Comparison of ENCODE assay signal across 31 mouse cellular contexts in genomic region chr3:29976580-29976979, GRCm38 (mm10).
A peak's percentile ranks its signal among the peaks of the same experiment; 100 is the strongest.
DNase-seq lines count a peak whose midpoint lies in the region; ATAC-seq and TF ChIP-seq lines count a peak whose summit lies in the region.
"Had no signal": no experiment of that assay in that cellular context is flagged by ENCODE, and none has a peak within 500 bp of the region (broad histone marks: within the 10 kb centered on the region; RNA-seq: fewer than 3 reads in every experiment).

No protein-coding gene starts in this region.

- TF ChIP-seq CTCF in heart, postnatal 0 days (IDR thresholded peaks at IDR 0.05; ENCODE audit: low read depth) = no peak
- no peak for TF ChIP-seq CTCF in Patski (IDR thresholded peaks at IDR 0.05)
- no peak for TF ChIP-seq CTCF in stomach, postnatal 0 days (IDR thresholded peaks at IDR 0.05; ENCODE audit: low read depth)

- no peaks in the 10 kb centered on the region for H3K36me3 ChIP-seq in heart, postnatal 0 days (replicated peaks; ENCODE audit: control insufficient read depth, insufficient read depth, low read length)
- H3K36me3 ChIP-seq in heart, embryonic 10.5 days = peaks cover 15% of the 10 kb centered on the region
- no peaks in the 10 kb centered on the region for H3K36me3 ChIP-seq in stomach, postnatal 0 days (ENCODE audit: control insufficient read depth, insufficient read depth, low read length)
- H3K36me3 ChIP-seq: embryonic facial prominence, embryonic 12.5 days; forebrain, embryonic 15.5 days; G1E; heart, embryonic 15.5 days; hindbrain, embryonic 13.5 days; liver, embryonic 15.5 days; midbrain, embryonic 13.5 days; neural tube, embryonic 15.5 days; stomach, embryonic 15.5 days had no signal

- CTCF ChIA-PET in Patski (lab: Charles Lee) = interaction anchor here (1.0 to 2.6 kb wide), 8 partner anchors 8 to 32 kb away, joined by 3 to 9 read pairs (median 4); no protein-coding TSS in a partner anchor

- WGBS in heart, postnatal 0 days = 28% methylated on average over 4 of the region's 4 CpGs
- 51% methylated on average over 4 of the region's 4 CpGs for WGBS in heart, embryonic 10.5 days
- 23% methylated on average over 4 of the region's 4 CpGs for WGBS in stomach, postnatal 0 days

- ATAC-seq in heart, postnatal 0 days (ENCODE audit: insufficient read depth, low read depth) = peak; percentile 41; the same call in 1 of the 2 replicates
- peak; percentile 98 for ATAC-seq in Patski
- peak; percentile 51; the same call in 1 of the 2 replicates for ATAC-seq in stomach, postnatal 0 days (ENCODE audit: low FRiP score, low TSS enrichment)
- ATAC-seq: forebrain, embryonic 15.5 days; intestine, embryonic 16.5 days; midbrain, embryonic 13.5 days had no signal

- no peaks in the 10 kb centered on the region for H3K9me3 ChIP-seq in heart, postnatal 0 days (replicated peaks; ENCODE audit: control insufficient read depth, low read length)
- H3K9me3 ChIP-seq in heart, embryonic 10.5 days = no peaks in the 10 kb centered on the region
- no peaks in the 10 kb centered on the region for H3K9me3 ChIP-seq in stomach, postnatal 0 days (ENCODE audit: control insufficient read depth, low read length)
- H3K9me3 ChIP-seq: embryonic facial prominence, embryonic 12.5 days; forebrain, embryonic 10.5 days; forebrain, embryonic 15.5 days; heart, embryonic 15.5 days; hindbrain, embryonic 13.5 days; limb, embryonic 12.5 days; liver, embryonic 15.5 days; midbrain, embryonic 13.5 days; neural tube, embryonic 15.5 days; stomach, embryonic 15.5 days had no signal

- H3K27me3 ChIP-seq in heart, postnatal 0 days (ENCODE audit: control insufficient read depth, insufficient read depth, low read length) = no peaks in the 10 kb centered on the region
- H3K27me3 ChIP-seq in heart, embryonic 10.5 days (ENCODE audit: insufficient read depth, poor library complexity, severe bottlenecking) = no peaks in the 10 kb centered on the region
- no peaks in the 10 kb centered on the region for H3K27me3 ChIP-seq in Patski
- no peaks in the 10 kb centered on the region for H3K27me3 ChIP-seq in stomach, postnatal 0 days (ENCODE audit: control insufficient read depth, insufficient read depth, low read length)
- H3K27me3 ChIP-seq: embryonic facial prominence, embryonic 12.5 days; forebrain, embryonic 15.5 days; heart, embryonic 15.5 days; hindbrain, embryonic 13.5 days; limb, embryonic 12.5 days; liver, embryonic 15.5 days; midbrain, embryonic 13.5 days; neural tube, embryonic 15.5 days; stomach, embryonic 15.5 days had no signal

- no peak overlapping the region for H3K9ac ChIP-seq in heart, postnatal 0 days (replicated peaks; ENCODE audit: low read depth, low read length)
- no peak overlapping the region for H3K9ac ChIP-seq in stomach, postnatal 0 days (ENCODE audit: low read length)
- H3K9ac ChIP-seq: embryonic facial prominence, embryonic 12.5 days; forebrain, embryonic 15.5 days; heart, embryonic 15.5 days; hindbrain, embryonic 13.5 days; limb, embryonic 12.5 days; liver, embryonic 15.5 days; midbrain, embryonic 13.5 days; neural tube, embryonic 15.5 days; stomach, embryonic 15.5 days had no signal

- no peak overlapping the region for H3K4me2 ChIP-seq in heart, postnatal 0 days (ENCODE audit: low read depth, low read length)
- H3K4me2 ChIP-seq in stomach, postnatal 0 days (replicated peaks; ENCODE audit: low read depth) = no peak overlapping the region
- H3K4me2 ChIP-seq: embryonic facial prominence, embryonic 12.5 days; forebrain, embryonic 15.5 days; heart, embryonic 15.5 days; hindbrain, embryonic 13.5 days; limb, embryonic 12.5 days; liver, embryonic 15.5 days; midbrain, embryonic 13.5 days; neural tube, embryonic 15.5 days; stomach, embryonic 15.5 days had no signal

- in situ Hi-C loops in Patski (cut with MboI; ENCODE audit: low pct_unique_long_range_greater_than_20kb) = no loop called here

- no peaks in the 10 kb centered on the region for H3K4me1 ChIP-seq in heart, postnatal 0 days (ENCODE audit: control insufficient read depth, insufficient read depth)
- peaks cover 6% of the 10 kb centered on the region for H3K4me1 ChIP-seq in heart, embryonic 10.5 days
- H3K4me1 ChIP-seq in stomach, postnatal 0 days (replicated peaks; ENCODE audit: control insufficient read depth, insufficient read depth) = no peaks in the 10 kb centered on the region
- H3K4me1 ChIP-seq: embryonic facial prominence, embryonic 12.5 days; forebrain, embryonic 10.5 days; forebrain, embryonic 15.5 days; hindbrain, embryonic 13.5 days; limb, embryonic 12.5 days; liver, embryonic 15.5 days; midbrain, embryonic 13.5 days; neural tube, embryonic 15.5 days; stomach, embryonic 15.5 days had no signal

- H3K4me3 ChIP-seq in heart, postnatal 0 days (ENCODE audit: low read depth, low read length) = no peak overlapping the region
- no peak overlapping the region for H3K4me3 ChIP-seq in heart, embryonic 10.5 days
- H3K4me3 ChIP-seq in stomach, postnatal 0 days (ENCODE audit: low read depth, low read length) = no peak overlapping the region
- H3K4me3 ChIP-seq: embryonic facial prominence, embryonic 12.5 days; forebrain, embryonic 10.5 days; forebrain, embryonic 15.5 days; heart, embryonic 15.5 days; hindbrain, embryonic 13.5 days; left cerebral cortex, adult 2 months; limb, embryonic 12.5 days; liver, embryonic 15.5 days; midbrain, embryonic 13.5 days; neural tube, embryonic 15.5 days; stomach, embryonic 15.5 days had no signal

- TF ChIP-seq EP300 in heart, postnatal 0 days (IDR thresholded peaks at IDR 0.05; ENCODE audit: low read depth) = no peak
- TF ChIP-seq EP300 in stomach, postnatal 0 days (optimal IDR thresholded peaks at IDR 0.05) = peak; percentile 26

- DNase-seq in heart, postnatal 0 days (ENCODE audit: low spot score) = no peak
- no peak for DNase-seq in heart, embryonic 10.5 days (ENCODE audit: low spot score)
- DNase-seq in lung, postnatal 36 days = peak; percentile 28
- DNase-seq in lung, adult 18-20 months = no peak
- peak; percentile 37 for DNase-seq in Patski (ENCODE audit: low read depth, low spot score)
- no peak for DNase-seq in stomach, postnatal 0 days (ENCODE audit: low spot score)
- DNase-seq in right cerebral cortex, postnatal 10 days (ENCODE audit: low spot score in 2 of 2) = no peak
- no peak for DNase-seq in embryo, embryonic 10 days (ENCODE audit: low spot score)
- DNase-seq: adrenal gland, postnatal 36 days; cerebellum, adult 8-10 months; cerebellum, postnatal 25 days; heart, postnatal 4 days; kidney, postnatal 14 days; lung, postnatal 10 days; retina, postnatal 1 day; right cerebral cortex, postnatal 25 days; thymus, adult 2 months; thymus, postnatal 36 days had no signal

- no peak overlapping the region for H3K27ac ChIP-seq in heart, postnatal 0 days (ENCODE audit: low read depth)
- H3K27ac ChIP-seq in heart, embryonic 10.5 days = no peak overlapping the region
- H3K27ac ChIP-seq in stomach, postnatal 0 days (replicated peaks) = no peak overlapping the region
- H3K27ac ChIP-seq: embryonic facial prominence, embryonic 12.5 days; forebrain, embryonic 10.5 days; forebrain, embryonic 15.5 days; heart, embryonic 15.5 days; hindbrain, embryonic 13.5 days; left cerebral cortex, adult 2 months; limb, embryonic 12.5 days; liver, embryonic 15.5 days; midbrain, embryonic 13.5 days; neural tube, embryonic 15.5 days; stomach, embryonic 15.5 days had no signal

- POLR2A ChIA-PET in Patski (lab: Charles Lee) = no interaction called here

Comparison
In these comparisons a context has a peak if more than half of its experiments do, and no peak if none do; other contexts are left out.
1. DNase-seq: peak in lung, postnatal 36 days (single experiment) and Patski (single experiment); none in heart, postnatal 0 days (single experiment), heart, embryonic 10.5 days (single experiment), lung, adult 18-20 months (0 of 2), stomach, postnatal 0 days (single experiment), right cerebral cortex, postnatal 10 days (0 of 2) and embryo, embryonic 10 days (single experiment).
2. ATAC-seq: peak in every context shown above with its lines; median percentile 98 in Patski; 51 in stomach, postnatal 0 days; 41 in heart, postnatal 0 days.